Mouse (Mus musculus) heart, adult 2 months (tissue): ENCODE results near the gene Arhgef10l.

Experiments
- CTCF ChIP-seq: fragments of 200-600 bp; IDR thresholded peaks from 2 replicates; pipeline ENCODE4 v1.8.1; 2022; ENCODE audit warnings: antibody characterized with exemption, mild to moderate bottlenecking, moderate library complexity
- POLR2A ChIP-seq: fragments of 200-500 bp; IDR thresholded peaks from 2 replicates; pipeline ENCODE4 v1.6.1; 2011; ENCODE audit warnings: mild to moderate bottlenecking, low read depth, low read length, control low read depth; ENCODE audit not compliant: insufficient read depth

GRCm38 (mm10) chr4:140702611-140703327 is 37.0 kb upstream of the Arhgef10l start:
- TF ChIP-seq CTCF (no peak), POLR2A (no peak)
